Mouse (Mus musculus) spleen, adult 18-20 months (tissue): ENCODE data around the gene Arl4a.

Experiments used
- DNase-seq, 2 experiments: peaks; one replicate each; pipeline ENCODE4 v3.0.0; 2022; ENCODE audit warnings: mixed read lengths in 2 of 2

Gene Arl4a

DNA sequence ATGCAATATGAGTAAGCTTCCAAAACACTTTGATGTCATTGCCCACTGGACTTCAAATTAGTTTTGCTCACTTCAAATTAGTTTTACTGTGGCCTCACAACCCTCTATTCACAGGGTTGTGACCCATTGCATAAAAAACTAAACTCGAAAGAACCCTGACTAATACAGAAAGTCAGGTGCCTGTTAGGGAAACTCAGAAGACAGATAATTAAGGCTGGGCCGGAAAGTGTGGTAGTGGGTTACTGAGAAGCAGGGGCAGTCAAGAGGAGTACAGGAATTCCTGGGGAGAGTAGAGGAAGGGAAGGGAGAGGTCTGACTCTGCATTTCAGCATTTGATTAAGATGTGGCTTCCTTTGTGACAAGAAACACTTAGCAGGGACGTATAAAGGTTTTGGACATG, 29.4 kb downstream of the Arl4a start:
- no peak for DNase-seq

DNA sequence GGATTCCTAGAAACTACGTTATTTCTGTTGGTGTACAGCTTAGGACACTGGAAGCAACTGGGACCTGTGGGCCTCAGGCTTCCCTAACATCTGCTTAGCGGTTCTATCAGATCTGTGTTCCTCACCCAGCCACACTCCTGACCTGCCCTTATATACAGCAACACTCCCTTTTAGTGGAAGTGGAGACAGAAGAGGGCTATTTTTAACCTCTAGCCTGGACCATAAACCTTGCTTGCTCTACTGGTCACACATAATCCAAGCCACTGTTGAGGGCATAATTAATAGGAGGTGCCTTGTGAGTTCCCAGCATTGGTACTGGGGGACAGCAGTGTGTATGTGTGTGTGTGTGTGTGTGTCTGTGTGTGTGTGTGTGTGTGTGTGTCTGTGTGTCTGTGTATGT, 33.1 kb downstream of the Arl4a start:
- DNase-seq = no peak

DNA sequence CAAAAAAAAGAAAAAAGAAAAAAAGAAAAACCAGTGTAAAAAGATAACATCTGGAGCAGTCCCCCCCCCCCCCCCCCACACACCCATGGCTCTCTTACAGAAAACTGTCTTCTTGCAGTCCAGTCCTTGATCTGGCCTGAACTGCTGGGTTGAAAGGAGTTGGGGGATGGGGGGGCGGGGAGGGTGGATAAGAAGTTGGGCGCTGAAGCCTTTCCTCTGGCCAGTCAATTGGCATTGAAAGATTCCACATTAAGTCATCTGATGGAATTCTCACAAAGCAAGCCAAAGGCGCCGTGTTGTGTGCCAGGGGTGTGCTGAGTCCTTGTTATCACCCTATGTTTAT, 39.0 kb downstream of the Arl4a start:
- DNase-seq = no peak

DNA sequence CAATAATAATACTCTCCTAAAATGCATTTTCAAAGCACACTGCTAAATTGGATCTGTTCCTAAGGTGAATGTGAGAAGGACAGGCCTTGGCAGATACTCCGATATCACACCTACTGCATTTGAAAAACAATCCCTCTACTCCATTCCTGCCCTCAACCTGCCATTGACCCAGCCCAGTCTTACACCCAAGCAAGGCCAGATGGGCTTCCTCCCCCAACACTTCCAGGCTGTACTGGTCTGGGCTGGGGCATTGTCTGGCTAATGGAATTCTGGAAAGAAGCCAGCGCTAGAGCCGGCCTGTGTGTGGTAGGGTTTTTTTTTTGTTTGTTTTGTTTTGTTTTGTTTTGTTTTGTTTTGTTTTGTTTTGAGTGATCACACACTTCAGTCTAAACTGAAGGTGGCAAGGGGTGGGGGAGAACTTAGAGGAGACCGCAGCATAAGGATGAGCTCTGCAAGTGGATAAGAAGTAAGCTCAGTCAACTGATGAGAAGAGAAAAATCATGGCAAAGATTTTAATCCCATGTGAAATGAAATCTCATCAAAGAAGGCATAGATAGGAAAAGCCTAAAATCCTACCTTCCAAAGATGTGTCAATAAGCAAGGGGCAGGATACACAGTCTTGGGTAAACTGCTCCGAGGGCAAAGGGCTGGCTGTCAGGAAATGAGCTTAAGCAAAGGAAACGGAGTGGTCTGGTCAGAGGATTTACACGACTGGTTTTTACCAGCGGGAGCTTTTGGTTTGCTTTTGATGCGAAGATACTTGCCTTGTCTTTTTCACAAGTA, 39.6 kb downstream of the Arl4a start:
- no peak for DNase-seq

DNA sequence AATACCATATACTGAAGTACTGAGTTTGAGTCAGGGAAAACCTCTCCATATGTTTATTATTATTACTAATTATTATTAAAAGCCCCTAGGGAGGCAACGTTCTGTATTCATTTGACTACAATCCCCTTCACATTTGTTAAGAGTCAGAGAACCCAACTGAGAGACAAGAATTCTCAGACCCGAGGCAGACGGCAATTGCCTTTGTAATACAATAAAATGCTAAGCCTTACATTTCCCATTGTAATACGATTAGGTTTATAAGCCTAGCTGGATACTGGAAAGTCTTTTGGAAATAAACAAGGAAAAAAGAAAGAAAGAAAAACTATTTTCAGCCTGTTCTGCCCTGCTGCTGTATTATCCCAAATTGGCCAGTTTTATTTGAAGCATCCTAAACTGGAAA, 40.2 kb downstream of the Arl4a start:
- no peak for DNase-seq

DNA sequence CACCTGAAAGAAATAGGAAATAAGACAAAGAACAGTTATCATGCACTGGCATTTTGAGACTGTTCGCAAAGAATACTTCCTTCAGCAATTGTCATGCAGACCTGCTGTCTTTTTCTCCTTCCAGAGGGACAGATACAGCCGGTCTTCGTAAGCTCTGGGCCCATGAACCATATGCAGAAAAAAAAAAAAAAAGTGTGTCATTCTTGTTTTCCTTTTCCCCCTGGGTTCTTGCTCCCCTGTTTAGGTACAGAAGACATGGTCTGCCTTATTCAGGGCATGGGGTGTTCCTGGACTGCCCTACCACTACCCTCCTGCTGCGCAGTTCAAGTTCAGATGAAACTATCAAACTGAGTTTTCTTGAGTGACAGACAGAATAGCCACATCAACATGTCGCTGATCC, 41.8 kb downstream of the Arl4a start:
- no peak for DNase-seq

DNA sequence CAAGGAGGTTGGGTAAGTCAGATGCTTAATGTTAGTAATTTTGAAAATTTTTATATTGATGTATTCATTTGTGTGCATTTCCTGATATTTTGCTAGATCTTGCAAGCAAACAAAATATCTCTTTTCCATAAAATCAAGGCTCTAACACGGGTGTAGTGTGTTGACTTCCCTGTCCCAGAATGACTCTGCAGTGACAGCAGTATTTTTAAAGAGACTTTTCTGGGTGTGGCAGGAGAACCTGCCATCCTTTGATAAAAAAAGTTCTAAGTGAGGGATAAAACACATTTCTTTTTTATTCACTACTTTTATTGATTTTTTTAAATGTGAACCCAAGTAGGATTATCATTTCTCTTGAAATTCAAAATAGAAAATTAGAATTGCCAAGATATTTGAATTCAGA, 42.2 kb downstream of the Arl4a start:
- no peak for DNase-seq

DNA sequence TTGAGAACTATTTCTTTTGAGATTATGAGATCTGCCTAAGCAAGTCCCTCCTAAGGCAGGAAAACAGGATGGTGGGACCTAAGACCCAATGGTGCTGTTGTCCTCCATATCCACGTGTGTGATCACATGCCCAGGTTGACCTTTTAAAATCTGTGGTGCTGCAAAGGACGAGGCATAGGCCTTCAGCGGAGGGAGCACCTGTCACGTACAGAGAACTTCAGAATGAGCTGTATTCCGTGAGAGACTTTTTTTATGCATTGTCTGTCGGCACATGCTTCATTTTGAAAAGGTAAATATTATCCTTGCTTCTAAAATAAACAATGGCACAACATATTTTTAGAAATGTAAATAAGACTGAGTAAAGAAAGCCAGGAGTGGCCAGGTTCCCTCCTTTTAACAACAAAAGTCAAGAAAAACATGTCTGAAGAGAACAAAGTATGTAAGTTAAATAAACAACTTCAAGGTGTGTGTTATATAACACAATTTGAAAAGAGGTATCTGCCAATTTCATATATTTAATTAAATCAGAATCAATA, 45.0 kb downstream of the Arl4a start:
- DNase-seq = no peak

DNA sequence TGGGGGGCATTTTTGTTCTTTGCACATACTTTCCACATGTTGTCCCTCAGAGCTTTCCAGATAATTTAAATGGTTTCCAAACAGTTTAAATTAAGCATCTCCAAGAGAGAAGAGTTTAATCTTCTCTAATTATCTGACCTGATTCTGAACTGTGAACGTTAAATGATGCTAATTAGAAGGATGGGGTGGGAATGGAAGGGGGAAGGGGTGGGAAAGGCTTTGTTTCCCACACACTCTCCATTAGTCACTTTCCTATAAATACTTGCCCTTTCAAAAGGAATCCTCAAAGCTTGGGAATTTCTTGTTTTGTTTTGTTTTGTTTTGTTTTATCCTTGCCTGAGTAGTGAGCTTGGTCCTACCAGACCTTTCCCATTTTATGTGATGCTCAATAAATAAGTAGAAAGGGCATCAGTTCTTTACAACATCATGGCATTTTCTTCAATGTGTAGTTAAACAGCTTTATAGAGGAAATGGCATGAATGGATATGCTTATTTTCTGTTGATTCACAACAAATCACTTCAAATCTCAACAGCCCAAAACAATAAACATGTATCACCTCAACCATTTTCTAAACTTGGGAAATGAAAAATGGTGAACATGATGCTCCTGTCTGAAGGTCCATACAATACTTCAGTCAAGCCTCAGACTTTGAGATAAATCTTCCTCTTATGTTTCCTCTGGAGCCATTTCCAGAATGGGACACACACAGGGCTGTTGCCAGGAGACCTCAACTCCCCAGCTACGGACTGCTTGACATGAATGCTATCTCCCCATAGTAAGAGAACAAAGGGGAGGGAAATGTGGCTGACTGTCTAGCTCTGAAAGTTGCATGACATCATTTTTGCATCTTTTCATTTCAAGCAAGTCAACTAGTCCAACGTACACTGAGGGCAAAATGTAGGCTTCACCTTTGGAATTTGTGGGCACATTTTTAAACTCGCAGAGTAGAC, 46.7 kb downstream of the Arl4a start:
- DNase-seq = no peak

DNA sequence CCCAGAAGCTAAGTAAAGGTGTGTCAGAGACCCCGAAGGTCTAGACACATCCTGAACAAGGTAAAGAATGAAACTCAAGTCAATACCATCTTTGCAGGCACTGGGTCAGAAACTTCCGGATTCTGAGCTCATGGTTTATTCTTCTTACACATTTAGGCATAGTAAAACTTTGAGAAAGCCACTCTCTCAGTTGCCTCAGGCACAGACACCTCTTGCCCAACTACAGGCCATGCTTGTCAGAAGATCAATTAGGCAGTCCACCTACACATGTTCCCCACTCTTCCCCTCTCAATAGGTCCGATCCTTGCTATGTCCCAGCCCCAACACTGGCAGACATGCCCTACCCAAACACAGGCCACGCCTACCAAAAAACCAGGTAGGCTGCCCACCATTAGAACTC, 48.7 kb downstream of the Arl4a start:
- DNase-seq = no peak

DNA sequence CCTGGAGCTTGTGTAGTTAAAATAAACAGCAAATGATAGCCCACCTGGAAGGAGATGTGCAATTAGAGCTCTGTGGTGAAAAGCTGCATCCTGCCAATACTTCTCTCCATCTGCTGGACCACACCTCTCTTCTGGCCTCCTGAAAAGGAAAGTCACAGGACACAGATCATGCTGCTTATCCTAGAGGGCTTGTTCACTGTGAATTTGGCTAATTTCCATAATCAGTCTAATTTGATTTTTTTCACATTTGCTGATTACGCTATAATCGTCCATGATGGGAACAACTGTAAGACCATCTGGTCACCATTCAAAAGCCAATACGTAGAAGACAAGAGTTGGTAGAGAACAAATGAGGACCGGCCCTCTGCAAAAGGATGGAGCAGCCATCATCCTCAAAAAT, 50.6 kb downstream of the Arl4a start:
- no peak for DNase-seq

DNA sequence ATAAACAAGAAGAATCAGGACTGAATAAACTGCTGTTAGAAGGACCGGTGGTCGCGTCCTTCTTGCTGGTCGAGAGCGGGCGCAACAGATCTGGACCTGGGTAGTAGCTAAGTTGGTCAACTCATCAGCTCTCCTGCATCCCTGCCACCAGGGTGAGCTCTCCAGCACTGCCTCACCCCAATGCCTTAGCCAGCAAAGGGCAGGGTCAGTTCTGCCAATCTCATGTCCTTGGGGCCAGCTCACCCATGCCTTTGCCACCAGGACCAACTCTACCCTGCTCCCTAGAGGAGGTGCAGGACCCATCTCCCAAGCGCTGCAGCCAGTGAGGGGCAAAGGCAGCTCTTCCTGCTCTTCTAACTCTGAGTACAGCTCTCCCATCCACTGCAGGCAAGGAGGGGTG, 52.2 kb downstream of the Arl4a start:
- DNase-seq = no peak

DNA sequence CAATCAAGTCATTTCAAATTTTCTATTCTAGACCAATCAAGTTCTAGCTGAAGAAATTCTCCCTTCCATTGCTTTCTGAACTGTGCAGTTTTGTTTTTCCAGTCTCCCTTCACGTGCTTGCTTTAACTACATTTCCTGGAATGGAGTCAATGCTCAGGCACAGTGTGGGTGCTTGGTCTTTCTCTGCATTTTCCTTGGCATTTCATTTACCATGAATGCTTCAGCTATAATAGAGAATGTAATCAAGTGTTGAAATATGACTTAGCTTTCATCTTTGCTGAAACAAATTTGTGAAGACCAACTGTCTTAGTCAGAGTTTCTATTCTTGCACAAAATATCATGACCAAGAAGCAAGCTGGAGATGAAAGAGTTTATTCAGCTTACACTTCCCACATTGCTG, 58.0 kb downstream of the Arl4a start:
- DNase-seq = no peak

DNA sequence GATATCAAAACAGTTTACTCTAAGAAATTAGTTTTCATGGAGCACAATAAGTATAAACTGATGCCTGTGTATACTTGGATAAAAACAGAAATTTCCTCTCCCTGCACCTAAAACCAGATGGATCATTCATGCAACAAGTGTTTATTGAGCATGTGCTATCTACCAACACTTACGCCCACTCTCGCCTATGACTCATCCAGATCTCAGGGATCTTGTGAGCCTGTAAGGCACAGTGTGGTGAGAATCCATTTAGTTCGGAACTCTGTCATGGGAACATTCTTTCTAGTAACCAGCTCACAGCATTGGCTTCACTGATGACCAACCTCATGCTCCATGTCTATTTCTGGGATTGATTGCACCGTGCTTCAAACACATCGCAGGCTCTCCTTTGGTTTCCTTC, 58.8 kb downstream of the Arl4a start:
- DNase-seq = no peak

DNA sequence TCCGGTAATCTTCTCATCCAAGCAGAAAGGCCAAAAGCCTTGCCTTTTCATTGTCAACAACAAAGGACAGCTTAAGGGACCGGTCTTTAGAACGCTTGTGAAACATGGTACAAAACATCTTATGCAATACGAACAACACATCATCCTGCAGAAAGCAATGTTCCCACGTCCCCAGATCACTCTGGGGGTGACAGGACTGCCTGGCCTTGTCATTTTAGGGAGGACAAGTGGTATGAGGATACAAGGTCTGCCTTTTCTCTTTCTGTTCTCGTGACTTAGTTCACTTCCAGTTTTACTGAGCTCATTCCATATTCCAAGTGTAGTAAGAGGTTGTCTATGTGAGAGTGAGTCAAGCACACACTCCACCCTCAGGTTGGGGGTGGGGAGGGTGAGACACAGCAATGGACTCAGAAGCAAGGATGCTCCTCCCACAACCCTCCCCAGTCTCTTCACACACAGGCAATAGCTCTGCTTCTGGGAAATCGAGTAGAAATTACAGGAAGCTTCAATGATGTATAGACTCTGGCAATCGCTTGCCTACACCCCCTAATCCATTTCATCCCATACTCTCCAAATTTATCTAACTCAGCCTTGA, 59.7 kb downstream of the Arl4a start:
- DNase-seq = no peak

DNA sequence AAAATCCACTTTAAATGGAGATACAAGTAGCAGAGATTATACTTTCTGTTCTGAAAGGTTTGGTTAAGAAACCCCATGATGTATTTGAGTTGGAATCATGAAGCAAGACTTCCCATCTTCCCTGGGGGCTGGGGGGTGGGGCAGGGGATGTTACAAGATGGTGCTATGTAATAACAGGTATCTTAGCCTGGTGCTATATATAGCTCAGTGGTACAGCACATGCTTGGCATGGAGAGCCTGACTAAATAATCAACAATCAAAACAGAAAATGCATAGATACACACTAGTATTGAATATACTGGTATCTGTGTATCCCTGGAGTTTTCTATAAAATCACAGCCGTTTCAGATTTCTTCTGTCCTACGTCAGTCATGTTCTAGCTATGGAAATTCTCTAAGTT, 61.4 kb downstream of the Arl4a start:
- no peak for DNase-seq

DNA sequence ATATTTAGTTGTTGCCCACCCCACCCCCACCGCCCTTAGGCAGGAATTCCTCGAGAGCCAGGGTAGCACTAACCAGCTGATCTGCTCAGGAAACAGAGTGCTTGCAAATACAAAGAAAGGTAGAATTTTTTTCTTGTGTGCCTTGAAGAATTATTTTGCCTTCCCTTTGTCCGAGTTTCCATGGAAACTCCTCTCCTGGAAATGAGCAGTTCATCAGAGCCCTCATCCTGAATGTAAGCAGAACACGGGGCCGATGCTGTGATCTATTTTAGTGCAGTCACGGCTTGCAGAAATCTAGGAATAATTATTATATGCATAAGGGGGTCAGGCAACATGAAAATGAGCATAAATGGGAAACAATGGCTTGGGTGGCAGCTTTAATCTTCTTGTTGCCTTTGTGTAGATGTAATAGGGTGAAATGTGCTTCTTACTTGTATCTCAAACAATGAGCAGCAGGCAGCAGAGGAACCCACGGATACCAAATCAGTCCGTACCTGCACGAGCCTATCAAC, 61.9 kb downstream of the Arl4a start:
- no peak for DNase-seq

DNA sequence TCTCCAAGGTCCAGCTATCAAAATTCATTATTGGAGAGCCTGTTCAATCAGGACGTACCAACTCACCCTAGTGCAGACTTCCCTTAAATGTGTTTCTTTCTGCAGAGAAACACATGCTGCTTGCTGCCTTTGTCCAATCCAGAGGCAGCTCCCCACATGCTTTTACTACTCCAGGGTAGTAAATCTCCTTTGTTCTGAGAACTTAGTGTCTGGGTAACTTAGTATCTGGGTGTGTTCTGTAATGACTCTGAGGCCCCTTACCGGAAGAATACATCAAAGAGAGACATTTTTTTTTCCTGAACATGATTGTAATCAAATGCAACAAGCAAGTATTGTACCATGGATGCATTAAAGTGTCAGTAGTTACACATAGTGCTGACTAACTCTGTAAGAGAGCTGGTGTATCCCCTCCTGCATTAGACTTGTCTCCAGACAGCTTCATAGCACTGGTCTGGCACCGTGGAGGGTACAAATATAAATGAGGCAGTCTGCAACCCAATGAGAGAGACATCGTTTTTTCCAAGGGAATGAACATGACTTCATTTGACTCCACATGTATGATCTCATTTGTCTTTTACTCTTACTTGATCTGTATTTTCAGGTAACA, 62.7 kb downstream of the Arl4a start:
- no peak for DNase-seq

DNA sequence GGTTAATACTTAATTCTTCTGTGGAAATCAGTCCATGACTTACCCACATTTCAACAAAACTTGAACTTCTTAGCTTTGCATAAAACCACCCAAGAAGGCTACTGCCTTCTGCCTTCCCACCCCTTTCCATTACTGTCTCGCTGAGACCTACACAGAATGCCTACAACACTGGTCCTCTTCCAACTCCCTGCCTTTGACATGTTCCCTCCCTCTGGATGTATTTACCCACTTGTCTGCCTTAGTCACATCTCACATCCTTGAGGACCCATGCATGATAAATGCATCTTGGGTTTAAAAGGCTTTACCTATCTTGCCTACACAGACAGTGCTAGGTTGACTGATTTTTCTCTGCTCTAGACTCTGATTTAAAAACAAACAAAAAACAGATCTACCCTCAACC, 63.6 kb downstream of the Arl4a start:
- DNase-seq = no peak

DNA sequence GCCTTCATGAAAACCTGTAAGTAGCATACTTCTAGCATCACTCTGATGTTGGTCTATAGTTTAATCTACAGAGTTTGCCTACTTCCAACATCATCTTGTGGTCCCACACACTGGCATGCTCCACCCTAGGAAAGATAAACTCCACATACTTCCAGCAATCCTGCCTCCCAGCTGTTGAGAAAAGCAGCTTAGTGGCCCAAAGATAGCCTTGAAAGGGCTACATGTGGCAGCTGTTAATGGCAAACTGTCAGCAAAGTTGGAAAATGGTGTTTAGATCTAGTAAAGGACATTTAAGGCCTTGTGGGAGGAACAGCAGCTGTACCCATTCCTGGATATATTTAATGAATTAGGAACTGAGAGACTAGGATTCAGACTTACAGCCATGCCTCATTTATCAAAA, 68.3 kb downstream of the Arl4a start:
- no peak for DNase-seq

DNA sequence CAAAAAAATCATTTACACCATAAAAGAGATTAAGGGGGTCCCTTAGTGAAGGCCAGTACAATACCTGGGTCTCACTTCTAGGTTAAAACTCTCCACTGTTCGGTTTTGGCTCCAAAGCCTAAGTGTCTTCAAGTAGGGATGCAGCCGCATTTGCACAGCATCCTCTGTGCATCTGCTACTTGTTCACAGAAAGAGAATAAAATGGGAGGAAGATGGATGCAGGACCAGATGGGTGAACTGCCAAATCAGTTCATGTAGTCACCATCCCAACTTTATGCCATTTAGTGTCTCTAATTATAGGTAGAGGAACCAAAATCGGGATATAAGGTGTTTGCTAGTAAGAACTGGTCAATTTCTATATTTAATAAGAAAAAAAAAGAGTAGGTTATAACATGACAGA, 69.7 kb downstream of the Arl4a start:
- DNase-seq = no peak

DNA sequence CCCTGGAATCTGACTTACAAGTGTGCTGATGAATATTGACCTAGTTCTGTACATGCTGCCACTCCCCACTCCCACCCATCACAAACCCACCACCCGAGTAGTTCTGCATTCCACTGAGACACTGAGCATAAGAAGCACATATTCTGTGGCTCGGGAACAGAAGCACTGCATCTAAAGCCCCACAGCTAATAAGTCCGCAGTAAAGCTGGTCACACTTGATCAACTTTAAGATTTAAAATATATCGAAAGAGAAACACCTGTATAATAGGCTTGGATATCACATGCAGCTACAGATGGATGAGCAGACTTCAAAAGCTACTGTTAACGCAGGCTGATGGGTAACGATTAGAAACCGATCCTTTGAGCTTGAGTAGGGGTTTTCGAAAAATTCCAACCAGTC, 78.7 kb downstream of the Arl4a start:
- no peak for DNase-seq
